Mouse (Mus musculus) neutrophil, adult 59 days (primary cell): ENCODE data around the gene Pou1f1. TPM values are rescaled to one million over a fixed set of nuclear protein-coding genes. Genes with fewer than 3 reads are reported as not detected.

Experiments used
- total RNA-seq, 2 experiments: library from RNA; stranded (reverse); gene quantifications; 1 replicate in 1 of 2; 2 replicates in 1 of 2; pipeline ENCODE4 v1.2.4; 2023

The Pou1f1 gene
- total RNA-seq: not detected

GRCm38 (mm10) chr16:65520211-65520610 lies at the start of gene Pou1f1:
TSS of gene Pou1f1 (plus strand) at chr16:65520511.

GRCm38 (mm10) chr16:65561963-65562863 lies 41.9 kb downstream of the Pou1f1 start, which contains the start of gene Chmp2b:
TSS of gene Chmp2b (minus strand) at chr16:65562726.

Other genes starting within 250 kb of the Pou1f1 start
- 10 to 100 TPM; 33.6 to 46.7 TPM for gene Chmp2b, start 42.2 kb downstream of the Pou1f1 start, total RNA-seq